Mouse (Mus musculus): ENCODE results near the gene Fcrla.

Fcrla gene

DNA sequence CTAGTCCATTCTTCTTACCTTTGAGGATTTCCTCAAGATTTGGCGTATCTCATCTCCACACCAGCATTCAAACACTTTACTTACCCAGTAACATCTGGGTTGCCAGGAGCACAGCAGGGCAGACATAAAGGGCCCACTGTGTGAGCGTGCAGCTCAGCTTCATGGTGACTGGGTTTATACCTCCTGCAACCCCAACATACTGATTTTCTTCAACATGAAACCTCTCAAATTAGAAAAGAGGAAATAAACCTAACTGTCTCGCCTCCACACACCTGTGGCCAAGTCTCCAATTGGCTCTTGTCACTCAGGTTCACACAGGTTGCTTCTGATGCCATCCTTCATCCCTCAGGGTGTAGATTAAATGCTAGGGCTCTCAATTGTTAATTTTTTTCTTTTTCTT lies at the start of gene Fcrla:
Fcrla (minus strand) TSS at position 206 of the 400 bp plus-strand sequence.
- no peak for TF ChIP-seq GATA4 (IDR thresholded peaks at IDR 0.05; ENCODE audit: insufficient replicate concordance, low read length)

DNA sequence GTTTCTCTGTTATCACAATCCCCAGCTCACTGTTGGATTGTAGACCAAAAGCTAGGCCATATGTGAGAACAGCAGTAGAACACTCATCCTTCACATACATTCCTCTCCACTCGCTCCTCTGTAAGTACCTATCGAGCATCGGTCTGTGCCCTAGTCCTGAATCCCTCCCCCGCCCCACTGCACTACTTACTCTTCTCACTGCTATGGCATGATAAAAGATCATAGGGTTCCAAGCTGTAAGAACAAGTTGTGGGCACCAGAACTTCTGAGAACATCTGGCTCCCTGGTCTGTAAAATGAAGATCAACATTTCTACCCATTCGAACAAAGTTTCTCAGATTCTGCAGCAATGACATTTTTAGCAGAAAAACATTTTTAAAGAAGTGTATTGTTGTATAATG lies 49.1 kb upstream of the Fcrla start, which contains the start of gene Fcgr2b:
Fcgr2b (minus strand) TSS at position 101 of the 400 bp plus-strand sequence.
- TF ChIP-seq GATA4 (IDR thresholded peaks at IDR 0.05; ENCODE audit: insufficient replicate concordance, low read length): no peak

DNA sequence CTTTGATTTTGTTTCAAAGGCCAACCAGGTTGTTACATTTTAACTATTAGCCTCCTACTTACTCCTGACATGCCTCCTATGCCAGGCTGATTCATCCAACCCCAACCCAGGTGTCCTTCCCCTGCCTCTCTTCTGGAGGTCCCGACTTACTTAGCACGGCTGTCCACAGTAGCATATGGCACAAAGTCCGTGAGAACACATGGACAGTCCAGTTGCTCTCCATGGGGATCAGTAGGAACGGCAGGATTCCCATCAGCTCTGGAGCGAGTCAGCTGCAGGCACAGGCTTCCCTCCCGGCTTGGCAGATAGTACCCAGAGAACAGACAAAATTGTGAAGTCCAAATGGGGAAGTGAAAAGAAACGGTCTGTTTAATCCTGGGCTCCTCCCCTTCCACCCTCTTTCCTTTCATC lies 48.4 kb upstream of the Fcrla start:
- 0 out of 2 replicates have a peak, but pooled peaks have one; percentile 6 for TF ChIP-seq GATA4 (IDR thresholded peaks at IDR 0.05; ENCODE audit: insufficient replicate concordance, low read length)

DNA sequence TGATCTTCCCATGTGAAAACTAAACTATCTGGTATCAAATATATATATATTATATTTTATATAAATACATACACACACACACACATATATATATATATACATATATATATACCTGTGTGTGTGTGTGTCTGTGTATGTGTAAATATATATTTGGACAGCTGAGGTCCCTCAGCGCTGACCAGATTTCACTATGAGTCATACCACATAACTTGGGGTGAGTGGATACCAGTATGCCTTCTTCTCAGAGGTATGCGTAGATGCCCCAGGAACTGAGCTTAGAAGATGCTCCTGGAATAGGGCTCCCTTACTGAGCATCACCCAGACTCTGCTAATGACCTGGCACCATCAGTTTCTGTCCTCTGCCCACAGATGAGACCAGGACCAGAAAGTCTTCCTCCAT lies 47.4 kb upstream of the Fcrla start:
- no peak for TF ChIP-seq GATA4 (IDR thresholded peaks at IDR 0.05; ENCODE audit: insufficient replicate concordance, low read length)

DNA sequence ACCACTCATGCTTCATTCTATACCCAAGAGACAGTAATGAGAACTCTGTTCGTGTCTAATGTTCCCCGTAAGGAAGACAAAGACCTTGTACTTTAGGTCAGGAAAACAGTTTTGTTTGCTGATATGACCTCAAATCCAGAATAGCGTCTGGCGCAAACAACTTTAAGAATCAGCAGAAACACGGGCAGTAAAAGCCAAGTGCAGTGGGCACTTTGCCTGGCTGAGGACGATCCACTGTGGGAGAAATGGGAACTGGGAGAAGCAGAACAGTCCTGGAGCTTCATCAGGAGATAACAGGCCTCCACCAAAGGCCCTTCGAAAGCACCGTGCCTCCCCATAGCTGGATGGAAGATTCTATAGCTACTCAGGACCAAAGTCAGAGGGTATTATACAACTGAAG lies 46.8 kb upstream of the Fcrla start:
- no peak for TF ChIP-seq GATA4 (IDR thresholded peaks at IDR 0.05; ENCODE audit: insufficient replicate concordance, low read length)

DNA sequence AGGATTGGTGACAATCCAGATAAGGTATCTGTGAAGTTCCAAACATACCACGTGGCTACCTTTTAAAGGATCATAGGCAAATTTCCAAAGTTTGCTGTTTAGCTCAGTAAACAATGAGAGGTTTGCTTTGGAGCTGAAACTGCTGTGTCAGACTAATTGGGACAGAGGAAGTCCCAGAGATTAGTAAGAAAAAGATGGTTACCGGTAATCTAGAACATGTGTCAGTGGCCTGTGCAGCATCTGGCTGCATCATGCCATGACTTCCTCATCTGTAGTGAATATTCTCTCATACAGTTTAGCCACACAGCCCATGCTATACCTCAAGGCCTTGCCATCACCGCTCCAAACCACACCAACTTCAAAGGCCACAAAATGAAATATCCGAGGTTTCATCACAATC lies 45.6 kb upstream of the Fcrla start:
- TF ChIP-seq GATA4 (IDR thresholded peaks at IDR 0.05; ENCODE audit: insufficient replicate concordance, low read length): 0 out of 2 replicates have a peak, but pooled peaks have one; percentile 39

DNA sequence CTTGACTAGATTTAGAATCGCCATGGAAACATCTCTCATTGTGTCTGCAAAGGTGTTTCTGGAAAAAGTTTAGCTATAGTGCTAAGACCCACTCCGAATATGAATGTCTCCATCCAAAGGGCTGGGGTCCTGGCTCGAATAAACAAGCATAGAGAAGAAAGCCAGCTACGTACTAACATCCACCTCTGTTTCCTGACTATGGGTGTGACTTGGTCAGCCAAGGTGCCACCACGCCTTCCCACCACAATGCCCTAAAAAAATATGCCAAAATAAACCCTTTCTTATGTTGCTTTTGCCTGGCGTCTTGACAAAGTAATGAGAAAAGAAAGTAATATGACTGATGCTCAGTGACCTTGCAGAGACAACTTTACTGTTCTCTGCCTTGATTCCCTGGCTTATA lies 45.1 kb upstream of the Fcrla start:
- no peak for TF ChIP-seq GATA4 (IDR thresholded peaks at IDR 0.05; ENCODE audit: insufficient replicate concordance, low read length)

DNA sequence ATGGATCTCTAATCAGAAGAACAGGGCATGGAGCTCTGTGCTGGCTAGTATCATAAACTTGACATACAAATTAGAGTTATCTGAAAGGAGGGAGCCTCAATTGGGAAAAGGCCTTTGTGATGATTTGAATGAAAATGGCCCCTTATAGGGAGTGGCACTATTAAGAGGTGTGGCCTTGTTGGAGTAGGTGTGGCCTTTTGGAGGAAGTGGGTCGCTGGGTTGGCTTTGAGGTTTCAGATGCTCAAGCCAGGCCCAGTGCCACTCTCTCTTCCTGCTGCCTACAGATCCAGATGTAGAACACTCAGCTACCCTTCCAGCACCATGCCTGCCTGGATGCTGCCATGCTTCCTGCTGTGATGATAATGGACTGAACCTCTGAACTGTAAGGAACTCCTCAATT lies 41.2 kb upstream of the Fcrla start:
- TF ChIP-seq GATA4 (IDR thresholded peaks at IDR 0.05; ENCODE audit: insufficient replicate concordance, low read length): no peak

DNA sequence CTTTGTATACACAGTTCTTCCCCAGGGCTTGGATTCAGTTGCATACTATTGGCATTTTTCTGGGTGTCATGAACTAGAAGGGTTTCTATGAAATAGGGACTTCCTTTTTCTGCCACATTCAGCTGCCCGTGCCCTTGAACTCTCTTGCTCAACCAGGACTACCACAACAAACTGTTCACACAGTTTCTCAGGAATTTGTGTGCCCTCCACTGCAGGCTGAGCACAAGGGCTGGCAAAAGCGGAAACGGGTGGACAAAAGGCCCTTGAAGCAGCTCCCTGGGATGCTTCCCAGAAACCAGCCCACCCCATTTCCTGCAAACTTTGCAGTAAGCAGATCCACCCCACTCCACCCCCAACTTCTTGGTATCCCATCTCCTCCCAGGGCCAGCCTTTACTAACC lies 40.2 kb upstream of the Fcrla start:
- TF ChIP-seq GATA4 (IDR thresholded peaks at IDR 0.05; ENCODE audit: insufficient replicate concordance, low read length): no peak

DNA sequence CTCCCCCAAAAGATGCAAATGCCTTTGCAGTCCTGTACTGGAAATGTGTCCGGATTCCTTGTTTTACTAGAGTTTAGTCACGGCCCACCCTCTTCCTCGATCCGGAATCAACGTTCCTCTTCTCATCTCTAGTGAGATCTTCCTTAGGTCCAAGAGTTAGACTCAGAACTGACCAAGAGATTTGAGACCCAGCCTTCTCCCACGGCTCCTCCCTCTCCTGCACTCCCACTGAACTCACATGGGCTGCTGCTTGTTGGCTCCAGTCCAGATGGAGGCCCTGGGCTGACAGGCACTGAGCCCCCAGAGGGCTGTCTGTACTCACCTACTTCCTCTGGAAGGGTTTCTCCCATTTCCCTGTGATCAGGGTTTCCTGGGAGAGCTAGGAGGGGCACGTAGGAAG lies 35.7 kb upstream of the Fcrla start:
- peak; percentile 30; the same call in 1 of the 2 replicates for TF ChIP-seq GATA4 (IDR thresholded peaks at IDR 0.05; ENCODE audit: insufficient replicate concordance, low read length)

DNA sequence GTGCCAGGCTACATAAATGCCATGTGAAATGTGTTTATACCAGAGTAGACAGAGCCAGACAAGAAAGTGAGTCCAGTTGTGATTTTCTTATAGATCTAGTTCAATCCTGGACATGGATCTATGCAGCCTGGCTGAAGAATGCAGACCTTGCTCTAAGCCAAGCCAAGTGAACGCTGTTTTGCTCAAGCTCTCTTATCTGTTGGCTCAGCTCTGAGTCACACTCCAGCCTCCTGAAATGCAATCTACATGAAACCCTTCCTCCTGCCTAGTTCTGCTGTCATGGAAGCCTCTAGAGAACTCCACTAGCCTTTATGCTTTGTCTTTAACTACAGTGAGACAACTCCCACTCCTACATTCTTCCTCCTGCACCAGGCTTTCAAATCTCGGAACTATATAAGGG lies 34.9 kb upstream of the Fcrla start:
- peak; percentile 57; the same call in 1 of the 2 replicates for TF ChIP-seq GATA4 (IDR thresholded peaks at IDR 0.05; ENCODE audit: insufficient replicate concordance, low read length)

DNA sequence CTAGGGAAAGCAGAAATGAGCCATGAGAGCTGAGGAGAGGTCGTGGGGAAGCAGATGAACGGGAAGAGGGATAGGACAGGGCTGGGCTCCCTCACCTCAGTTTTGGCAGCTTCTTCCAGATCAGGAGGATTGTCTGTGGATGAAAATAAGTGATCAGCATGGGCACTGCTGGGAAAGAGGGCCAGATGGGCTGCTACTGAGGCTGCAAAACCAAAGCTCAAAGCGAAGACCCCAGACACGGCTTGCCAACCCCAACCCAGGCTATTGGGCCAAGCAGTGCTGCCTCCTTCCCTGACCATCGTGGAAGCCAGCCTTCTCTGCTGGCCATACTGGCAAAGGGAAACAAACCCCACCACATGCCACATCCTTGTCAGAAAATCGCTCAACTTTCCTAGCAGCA lies 33.7 kb upstream of the Fcrla start:
- TF ChIP-seq GATA4 (IDR thresholded peaks at IDR 0.05; ENCODE audit: insufficient replicate concordance, low read length): no peak

DNA sequence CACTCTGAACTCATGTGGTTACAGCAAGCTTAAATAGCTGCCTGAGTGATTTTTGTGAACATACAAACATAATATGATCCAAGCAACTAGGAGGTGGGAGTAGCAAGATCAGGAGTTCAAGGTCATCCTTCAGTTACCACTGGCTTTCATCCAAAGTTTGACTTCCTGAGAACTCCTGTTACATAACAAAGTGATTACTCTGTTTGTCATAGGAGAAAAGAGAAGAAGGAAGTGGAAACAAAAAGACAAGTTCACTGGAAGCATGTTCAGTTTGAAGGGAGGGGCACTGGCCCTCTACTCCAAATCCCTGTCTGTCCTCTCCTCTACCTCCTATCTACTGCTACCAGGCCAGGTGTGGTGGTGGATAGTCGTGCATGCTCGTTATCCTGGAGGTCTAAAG lies 32.4 kb upstream of the Fcrla start:
- no peak for TF ChIP-seq GATA4 (IDR thresholded peaks at IDR 0.05; ENCODE audit: insufficient replicate concordance, low read length)

DNA sequence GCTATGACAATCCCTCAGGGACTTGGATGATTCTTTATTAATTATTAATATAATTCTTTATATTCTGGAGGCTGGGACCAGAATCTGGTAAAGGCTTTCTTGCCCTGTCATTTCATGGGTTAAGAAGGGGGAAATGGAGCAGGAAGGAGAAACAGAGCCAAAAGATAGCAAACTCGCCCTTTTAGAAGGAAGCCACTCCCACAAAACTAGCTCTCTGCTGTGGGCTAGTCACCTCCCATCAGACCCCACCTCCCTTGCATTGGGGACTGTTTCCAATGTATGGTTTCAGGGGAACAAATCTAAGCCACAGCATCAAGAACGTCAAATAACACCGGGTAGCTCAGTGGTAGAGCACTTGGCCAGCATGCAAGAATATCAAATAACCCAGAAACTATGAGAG lies 30.8 kb upstream of the Fcrla start:
- peak; percentile 39; the same call in 1 of the 2 replicates for TF ChIP-seq GATA4 (IDR thresholded peaks at IDR 0.05; ENCODE audit: insufficient replicate concordance, low read length)

DNA sequence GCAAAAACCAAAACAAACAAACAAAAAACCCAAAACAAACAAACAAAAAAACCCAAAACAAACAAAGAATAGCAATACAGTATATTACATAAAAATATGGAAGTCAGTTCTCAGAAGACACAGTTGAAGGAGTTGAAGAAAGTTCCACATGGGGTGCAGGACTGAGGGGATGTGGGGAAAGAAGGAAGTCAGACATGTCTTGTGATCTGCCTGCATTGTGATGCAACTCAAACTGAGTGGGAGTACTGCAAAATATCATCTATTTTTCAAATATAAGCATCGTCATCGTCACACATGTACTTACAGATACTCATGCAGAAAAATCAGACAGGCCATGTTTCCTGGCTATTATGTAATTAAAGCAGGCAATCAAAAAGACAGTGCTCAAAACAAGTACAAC lies 25.8 kb upstream of the Fcrla start:
- no peak for TF ChIP-seq GATA4 (IDR thresholded peaks at IDR 0.05; ENCODE audit: insufficient replicate concordance, low read length)

DNA sequence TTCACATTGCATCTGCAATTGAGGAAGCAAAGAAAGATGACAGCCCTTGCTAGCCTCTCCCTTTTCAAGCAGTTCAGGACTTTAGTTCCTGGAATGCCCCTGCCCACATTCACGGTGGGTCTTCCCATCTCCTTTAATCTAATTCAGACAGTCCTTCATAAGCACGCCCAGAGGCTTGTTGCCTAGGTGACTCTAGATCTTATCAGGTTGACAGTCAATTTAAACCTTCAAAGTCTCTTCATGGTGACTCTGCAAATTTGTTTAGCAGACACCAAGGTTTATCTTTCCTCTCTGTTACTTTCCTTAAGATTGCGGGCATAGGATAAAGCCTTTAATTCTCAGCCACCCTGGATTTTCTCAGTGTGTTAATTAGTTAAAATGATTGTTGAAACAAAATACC lies 23.4 kb upstream of the Fcrla start:
- no peak for TF ChIP-seq GATA4 (IDR thresholded peaks at IDR 0.05; ENCODE audit: insufficient replicate concordance, low read length)

DNA sequence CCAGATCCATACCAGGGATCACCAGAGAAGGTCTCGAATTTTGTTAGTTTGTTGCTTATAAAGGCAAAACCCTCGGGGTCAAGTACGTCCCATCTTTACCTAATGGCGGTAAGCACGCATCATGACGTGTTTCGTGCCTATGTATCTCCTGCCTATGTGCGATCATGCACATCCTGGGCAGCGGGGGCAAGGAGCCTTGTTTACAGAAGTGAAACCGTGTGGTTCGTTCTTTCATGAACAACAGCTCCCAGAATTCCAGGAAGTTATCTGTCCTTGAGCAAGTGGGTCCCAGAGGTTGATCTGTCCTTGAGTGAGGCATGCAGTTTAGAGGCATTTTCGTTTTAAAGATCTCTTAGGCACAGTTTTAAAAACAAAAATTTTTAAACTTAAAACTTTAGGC lies 11.9 kb upstream of the Fcrla start:
- no peak for TF ChIP-seq GATA4 (IDR thresholded peaks at IDR 0.05; ENCODE audit: insufficient replicate concordance, low read length)

DNA sequence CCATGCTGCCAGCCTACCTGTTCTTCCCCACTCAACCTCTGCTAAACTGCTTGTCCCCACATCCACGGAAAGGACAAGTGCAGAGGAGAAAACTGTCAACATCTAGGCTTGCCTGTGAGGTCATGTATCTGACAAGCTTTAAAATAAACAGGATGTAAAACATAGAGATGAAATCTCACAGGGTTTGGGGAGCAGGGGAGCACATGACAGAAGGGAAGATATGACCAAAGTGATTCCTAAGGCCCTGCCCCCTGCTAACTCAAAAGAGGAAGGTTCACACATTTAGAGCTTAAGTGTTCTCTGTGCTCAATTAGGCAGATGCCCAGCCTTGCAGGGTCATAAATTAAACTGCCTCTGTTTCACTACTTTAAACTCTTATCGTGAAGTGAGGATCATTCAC lies 7.0 kb upstream of the Fcrla start:
- no peak for TF ChIP-seq GATA4 (IDR thresholded peaks at IDR 0.05; ENCODE audit: insufficient replicate concordance, low read length)

Measured in liver, adult (tissue).